Mouse (Mus musculus): Measurements from ENCODE around the gene Gm28374.

Gm28374 gene

DNA sequence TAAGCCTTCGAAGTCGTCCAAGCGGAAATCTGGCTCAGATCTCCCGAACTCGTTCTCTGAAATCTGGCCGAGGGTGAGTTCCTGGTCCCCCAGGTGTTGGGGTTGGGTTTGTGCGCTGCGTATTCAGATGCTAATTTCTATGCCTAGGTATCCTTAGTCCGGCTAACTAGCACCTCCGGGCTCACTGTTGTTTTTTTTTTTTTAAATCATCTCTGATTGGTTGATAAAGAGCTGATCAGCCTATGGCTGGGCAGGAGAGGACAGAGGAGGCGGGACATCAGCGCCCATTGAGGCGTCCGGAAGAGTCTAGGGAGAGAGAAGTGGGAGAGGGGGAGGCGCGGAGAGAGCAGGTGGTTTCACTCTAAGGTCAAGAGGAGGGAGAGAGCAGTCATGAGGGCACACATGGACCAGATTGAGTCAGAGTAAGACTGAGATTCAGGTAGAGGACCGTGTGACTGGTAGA is 3.4 kb upstream of the Gm28374 start:
- no peak for DNase-seq

GRCm38 (mm10) chr19:6084478-6085248 is 2.6 kb upstream of the Gm28374 start, which contains the start of the genes Zfpl1 and Cdca5:
Zfpl1 (minus strand) TSS chr19:6084956.
Cdca5 (plus strand) TSS chr19:6084983.
- DNase-seq, result peak; percentile 98

DNA sequence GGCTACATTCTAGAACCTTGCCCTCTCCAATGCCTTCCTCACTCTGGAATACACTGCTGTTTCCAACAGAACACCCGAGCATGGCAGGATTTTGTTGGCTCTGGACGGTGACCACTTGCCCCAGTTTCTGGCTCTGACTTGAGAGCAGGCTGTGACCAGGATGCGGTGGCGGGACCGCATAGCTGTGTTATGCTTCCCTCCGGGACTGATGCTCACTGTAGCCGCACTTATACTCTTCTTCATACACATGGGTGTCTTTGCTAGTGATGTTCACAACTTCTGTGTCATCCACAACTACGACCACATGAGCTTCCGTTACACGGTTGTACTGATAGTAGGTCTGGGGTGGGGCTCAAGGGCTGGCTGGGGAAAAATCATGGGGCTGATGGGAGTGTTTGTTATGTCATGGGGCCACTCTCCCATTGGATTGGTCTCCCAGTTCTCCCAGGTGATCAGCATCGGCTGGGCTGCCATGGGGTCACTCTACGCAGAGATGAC is 2.0 kb downstream of the Gm28374 start, which contains the start of gene Tmem262:
Tmem262 (plus strand) TSS at position 51 of the 498 bp plus-strand sequence.
- DNase-seq, result no peak

DNA sequence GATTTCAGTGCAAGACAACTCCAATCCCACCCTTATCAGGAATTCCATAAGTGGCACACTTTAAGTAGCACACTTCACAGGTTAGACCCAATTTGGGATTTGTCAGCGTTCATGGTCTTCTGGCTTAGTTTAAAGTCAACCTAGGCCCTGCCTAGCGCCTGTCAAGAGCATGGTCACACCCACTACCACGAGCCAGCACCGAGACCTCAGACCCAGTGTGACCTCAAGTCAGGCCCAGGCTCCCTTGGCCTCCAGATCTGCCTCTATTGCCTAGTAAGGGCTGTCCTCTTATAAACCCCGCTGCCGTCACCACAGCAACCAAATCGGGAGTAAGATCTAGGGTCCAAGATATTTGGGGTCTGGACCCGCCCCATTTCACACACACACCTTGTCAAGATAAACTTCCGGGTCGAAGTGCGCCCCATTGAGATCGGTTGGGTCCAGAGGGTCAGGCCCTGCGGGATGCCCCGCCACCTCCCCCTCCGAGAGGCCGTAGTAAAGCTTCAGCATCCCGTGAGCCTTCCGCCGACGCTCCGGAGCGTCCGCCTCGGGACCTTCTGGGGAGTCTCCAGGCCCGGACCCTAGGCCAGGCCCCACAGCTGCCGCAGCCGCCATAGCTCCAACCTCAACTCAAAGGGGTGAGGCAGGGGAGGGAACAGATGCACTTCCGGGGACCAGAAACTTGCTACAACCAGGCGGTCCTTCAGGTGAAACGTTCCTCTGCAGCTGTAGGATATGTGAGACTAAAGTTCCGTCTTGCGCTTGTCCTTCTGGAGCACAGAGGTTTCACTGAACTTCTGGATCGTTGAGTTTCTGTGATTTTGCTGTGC is 5.3 kb downstream of the Gm28374 start, which contains the start of gene Vps51:
Vps51 (minus strand) TSS at position 668 of the 830 bp plus-strand sequence.
- peak; percentile 88 for DNase-seq

DNA sequence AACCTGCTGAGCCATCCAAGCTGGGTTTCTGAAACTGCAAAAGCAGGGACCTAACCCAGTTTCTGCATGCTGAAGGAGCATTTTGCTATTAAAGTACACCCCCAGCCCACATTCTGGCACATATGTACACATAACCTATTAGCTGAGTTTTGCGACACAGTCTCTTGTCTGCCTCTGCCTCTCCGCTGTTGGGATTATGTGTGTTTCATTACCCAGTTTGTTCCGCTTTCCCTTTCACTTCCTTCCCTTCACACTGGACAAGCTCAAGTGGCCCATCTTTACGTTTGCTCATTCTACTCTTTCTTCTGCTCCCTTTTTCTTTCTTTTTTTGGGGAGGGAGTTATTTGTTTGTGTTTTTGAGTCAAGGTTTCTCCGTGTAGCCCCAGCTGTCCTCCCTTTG is 8.2 kb downstream of the Gm28374 start:
- DNase-seq, result no peak

DNA sequence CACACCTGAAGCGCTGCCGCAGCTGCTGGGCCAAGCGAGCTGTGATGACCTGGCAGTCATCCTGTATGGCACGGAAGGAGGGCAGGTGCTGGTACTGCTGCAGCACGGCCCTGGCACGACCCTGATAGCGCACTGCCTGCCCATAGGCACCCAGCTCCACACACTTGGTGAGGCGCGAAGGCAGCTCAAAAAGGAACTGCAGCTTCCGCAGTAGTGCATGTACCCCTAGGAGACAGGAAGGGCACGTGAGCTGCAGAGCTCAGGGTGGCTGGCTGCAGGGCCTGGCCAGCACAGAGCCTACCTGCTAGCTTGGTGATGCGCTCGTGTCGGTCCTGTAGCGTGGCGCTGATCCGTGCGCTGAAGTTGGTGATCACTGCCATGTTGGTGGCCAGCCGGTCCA is 10.8 kb downstream of the Gm28374 start:
- no peak for DNase-seq

DNA sequence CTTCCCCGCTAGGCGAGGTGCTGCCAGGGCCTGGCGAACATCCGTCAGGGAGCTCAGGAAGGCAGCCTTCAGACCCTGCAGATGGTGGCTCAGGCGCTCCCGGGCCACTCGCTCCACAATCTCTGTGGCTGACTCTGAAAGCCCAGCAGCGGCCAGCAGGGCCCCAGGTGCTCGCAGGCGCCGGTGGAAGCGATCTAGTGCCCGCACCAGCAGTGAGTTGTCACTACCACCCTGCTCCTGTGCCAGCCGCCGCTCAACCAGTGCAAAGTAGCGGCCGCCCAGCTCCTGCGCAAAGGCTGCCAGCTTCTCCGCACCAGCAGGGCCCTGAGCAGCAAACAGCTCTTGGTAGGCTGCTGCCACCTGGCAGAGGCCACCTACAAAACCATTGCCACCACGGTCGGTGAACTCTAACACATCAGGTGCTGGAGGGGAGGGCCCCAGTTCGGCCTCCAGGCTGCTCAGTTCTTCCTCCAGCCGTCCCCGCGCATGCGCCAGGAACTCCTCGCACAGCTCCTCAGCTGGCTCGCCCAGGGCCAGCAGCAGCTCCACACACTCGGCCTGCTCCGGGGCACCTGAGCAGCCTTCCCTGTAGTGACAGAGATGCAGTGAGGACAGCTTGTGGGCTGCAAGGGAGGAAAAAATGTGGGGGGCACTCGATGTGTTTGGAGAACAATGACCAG is 11.3 kb downstream of the Gm28374 start:
- no peak for DNase-seq

GRCm38 (mm10) chr19:6069851-6070250 is 12.2 kb downstream of the Gm28374 start:
- DNase-seq, result no peak

GRCm38 (mm10) chr19:6068951-6069350 is 13.1 kb downstream of the Gm28374 start:
- DNase-seq, result no peak

DNA sequence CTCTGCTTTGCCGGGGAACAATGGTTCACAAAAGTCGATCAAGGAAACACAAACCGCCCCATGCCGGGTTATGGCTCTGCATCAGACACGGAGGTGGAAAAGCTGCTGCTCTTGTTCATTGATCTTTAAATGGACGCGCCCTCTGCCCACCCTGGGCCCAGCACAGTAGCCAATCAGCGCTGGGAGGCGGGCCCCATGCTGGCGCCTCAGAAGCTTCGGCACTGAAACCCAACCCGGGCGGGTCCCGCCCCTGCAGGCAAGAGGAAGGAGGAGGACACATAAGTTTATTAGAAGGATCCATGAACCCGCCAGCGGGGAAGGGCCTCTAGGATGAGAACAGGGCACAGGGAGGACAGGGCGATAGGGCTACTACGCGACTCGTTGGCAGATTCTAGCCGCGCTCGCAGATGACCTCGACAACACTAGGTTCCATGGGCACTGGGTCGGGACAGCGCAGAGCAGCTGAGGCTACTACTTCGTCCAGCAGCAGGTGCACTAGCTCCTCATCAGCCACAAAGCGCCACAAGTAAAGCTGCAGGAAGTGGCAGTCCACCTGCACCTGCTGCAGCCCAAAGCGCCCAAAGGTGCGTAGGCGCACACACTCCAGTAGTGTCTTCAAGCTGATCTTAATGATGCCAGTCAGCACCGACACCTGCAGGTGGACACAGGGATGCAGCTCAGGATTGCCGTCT is 14.2 kb downstream of the Gm28374 start, which contains the start of gene Tm7sf2:
Tm7sf2 (minus strand) TSS at position 650 of the 692 bp plus-strand sequence.
- DNase-seq, result peak; percentile 91

DNA sequence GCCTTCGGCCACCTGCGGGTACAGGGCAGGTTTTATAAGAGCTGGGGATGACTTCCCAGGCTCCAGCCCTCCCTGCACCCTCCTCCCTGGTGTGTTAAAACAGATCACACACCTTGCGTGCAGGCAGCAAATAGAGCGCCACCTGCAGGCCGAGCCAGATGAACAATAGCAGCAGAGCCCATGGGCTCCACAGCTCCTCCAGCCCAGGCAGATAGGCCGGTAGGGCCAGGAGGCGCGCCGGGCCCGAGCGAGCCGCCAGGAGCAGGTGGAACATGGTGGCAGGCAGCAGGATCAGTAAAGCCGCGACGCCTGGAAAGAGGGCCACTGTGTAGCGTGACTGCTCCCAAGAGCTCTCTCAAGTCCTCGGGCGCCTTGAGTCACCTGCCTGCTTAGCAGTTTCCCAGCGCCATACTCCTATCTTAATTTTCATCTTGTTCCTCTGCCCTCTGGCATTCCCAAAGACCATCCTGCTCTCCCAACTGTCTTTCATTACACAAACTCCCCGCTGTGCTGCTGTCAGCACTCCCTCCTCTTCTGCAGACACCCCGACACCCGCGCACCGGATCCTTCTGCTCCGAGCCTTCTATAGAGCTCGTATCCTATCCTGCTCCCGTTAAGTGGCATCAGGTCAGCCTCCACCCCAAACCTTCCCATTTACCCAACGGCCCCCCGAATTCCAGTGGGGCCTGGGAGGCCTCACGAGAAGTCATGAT is 14.9 kb downstream of the Gm28374 start:
- DNase-seq, result peak; percentile 85

DNA sequence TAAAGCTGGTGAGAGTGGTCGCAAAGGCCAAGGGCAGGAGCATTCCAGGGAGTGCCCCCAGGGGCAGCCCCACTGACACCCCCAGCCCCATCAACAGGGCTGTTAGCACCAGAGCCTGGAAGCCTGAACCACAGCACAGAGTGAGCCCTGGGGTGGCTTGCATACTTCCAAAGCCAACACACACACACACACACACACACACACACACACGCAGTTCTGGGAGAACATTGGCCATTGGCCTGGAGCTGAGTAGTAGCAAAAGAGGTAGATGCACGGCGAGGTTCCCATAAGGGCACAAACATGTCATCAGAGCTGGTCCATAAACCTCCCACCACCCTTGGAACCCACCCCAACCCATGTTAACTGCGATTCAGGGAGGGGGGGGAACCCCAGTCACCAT is 15.5 kb downstream of the Gm28374 start:
- no peak for DNase-seq

- DNase-seq, result no peak
Observed at GRCm38 (mm10) chr19:6063081-6063480, 19.0 kb downstream of the Gm28374 start.

DNA sequence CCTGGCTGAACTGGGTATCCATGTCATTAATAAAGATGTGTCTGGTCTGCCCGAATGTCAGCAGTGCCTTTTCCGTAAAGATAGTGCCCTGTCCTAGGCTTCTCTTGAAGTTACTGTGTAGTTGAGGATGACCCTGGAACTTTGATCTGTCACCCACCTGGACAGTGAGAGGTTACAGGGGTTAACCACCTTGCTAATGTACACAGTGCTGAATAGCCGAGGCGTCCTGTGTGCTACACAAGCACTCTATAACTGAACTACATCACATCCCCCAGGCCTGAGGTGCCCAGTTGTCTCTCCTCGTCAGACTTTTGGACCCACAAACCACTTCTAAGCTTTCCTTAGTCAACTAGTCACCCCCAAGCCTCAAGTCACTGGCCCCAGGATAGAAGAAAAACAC is 19.6 kb downstream of the Gm28374 start:
- DNase-seq, result no peak

- peak; percentile 32 for DNase-seq
Observed at GRCm38 (mm10) chr19:6061641-6062302, 20.3 kb downstream of the Gm28374 start.

DNA sequence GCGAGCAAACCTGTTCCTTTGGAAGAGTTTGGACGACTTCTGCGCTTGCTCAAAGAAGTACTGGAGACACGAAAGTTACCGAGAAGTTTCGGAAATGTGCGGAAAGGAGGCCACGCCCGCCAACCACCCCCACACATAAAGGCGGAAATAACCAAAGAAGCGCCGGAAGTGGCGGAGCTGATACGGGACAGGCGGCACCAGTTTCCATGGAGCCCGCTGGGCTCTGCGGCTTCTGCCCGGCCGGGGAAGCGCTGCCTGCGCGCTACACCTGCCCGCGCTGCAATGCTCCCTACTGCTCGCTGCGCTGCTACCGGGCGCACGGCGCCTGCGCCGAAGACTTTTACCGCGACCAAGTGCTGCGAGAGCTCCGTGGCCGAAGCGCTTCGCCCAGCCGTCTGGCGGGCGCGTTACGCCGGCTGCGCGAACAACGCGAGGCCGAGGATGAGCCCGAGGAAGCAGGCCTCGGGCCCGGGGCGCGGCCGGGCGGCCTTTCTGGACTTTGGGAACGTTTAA is 21.0 kb downstream of the Gm28374 start, which contains the start of gene Znhit2:
Znhit2 (plus strand) TSS at position 172 of the 513 bp plus-strand sequence.
- DNase-seq, result peak; percentile 96

DNA sequence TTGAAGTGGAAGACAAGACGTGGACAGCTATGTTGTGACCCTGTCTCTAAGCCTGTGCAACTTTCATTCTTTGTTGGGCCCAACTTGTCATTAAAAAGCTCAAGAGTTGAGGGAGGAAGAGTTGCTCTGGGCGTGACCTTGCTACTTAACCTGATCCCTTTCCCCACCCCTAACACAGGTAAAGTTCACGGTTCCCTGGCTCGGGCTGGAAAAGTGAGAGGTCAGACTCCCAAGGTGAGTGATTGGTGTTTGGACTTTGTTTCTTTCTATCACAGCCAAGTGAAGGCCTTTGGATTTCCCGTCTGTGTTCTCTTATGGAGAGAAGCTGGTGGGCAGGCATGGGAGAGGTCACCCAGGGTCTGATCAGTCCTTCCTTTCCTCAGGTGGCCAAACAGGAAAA is 23.1 kb downstream of the Gm28374 start:
- DNase-seq, result no peak

DNA sequence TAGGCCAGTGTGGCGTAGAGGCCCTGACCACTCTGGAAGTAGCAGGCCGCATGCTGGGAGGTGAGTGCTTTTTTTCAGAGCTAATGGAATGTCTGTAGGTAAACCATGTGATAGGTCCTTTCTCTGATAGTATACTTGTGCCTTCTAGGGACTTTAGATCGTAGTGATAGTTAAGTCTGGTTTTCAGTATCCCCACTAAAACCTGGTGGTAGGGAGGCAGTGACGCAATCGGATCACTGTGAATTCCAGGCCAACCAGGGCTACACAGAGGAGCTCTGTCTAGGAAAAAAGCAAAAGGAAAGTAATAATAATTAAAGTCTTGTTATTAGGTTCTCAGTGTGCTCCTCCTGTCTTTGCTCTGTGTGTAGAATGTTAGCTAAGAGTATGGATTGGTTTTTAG is 23.5 kb downstream of the Gm28374 start:
- DNase-seq, result no peak

- peak; percentile 99 for DNase-seq
Observed at GRCm38 (mm10) chr19:6057313-6058096, 24.6 kb downstream of the Gm28374 start, which contains the start of the genes Mrpl49 and Fau. Mrpl49 (minus strand) TSS chr19:6057785. Fau (plus strand) TSS chr19:6057844.
